Mouse (Mus musculus) liver, embryonic 12.5 days (tissue): ENCODE measurements around the gene Eipr1. TPM values are rescaled to one million over a fixed set of nuclear protein-coding genes. Genes with fewer than 3 reads are reported as not detected.

Experiments
- polyA plus RNA-seq: library from polyadenylated mRNA; unstranded; fragments of >200 nt; fragmentation: Nextera tagmentation; extraction: Ambion mirVana; gene quantifications from 2 replicates; pipeline ENCODE4 v1.2.1, GENCODE M21; 2016

Gene Eipr1
- polyA plus RNA-seq, 1 experiment from 2014 or later, result 36.0 TPM

Other genes starting within 250 kb of the Eipr1 start
- gene Dcdc2c, start 199.4 kb upstream of the Eipr1 start, polyA plus RNA-seq, result not detected in 2 replicates
- not detected in 2 replicates for gene Allc, start 169.3 kb upstream of the Eipr1 start, polyA plus RNA-seq
- 17.3 and 18.0 TPM in 2 replicates for gene Colec11, start 128.4 kb upstream of the Eipr1 start, polyA plus RNA-seq
- 751 and 752 TPM in 2 replicates for gene Rps7, start 115.8 kb upstream of the Eipr1 start, polyA plus RNA-seq
- 17.9 and 19.2 TPM in 2 replicates for gene Rnaseh1, start 102.2 kb upstream of the Eipr1 start, polyA plus RNA-seq
- gene Adi1, start 76.6 kb upstream of the Eipr1 start, polyA plus RNA-seq, result 53.8 and 55.4 TPM in 2 replicates
- 28.5 and 30.5 TPM in 2 replicates for gene Trappc12, start 1.3 kb upstream of the Eipr1 start, polyA plus RNA-seq